Mouse (Mus musculus): Measurements from ENCODE around the gene Cntnap2.

- TF ChIP-seq GATA1 (IDR thresholded peaks at IDR 0.05; ENCODE audit: low read length) (no peak), TAL1 (IDR thresholded peaks at IDR 0.05; ENCODE audit: low read length) (no peak)
These were observed 2247.8 kb downstream of the Cntnap2 start for GRCm38 (mm10) chr6:47306954-47307353.

Data from erythroblast, embryonic 14.5 days (primary cell).